8 mouse cellular contexts compared by ENCODE assay signal in genomic region chr12:86498765-86499164, GRCm38 (mm10).
DNase-seq lines count a peak whose midpoint lies in the region; ATAC-seq lines count a peak whose summit lies in the region.

No protein-coding gene starts in this region.

- no peak overlapping the region for H3K4me3 ChIP-seq in kidney, embryonic 14.5 days (ENCODE audit: low read length)
- no peak overlapping the region for H3K4me3 ChIP-seq in heart, embryonic 13.5 days

- H3K4me2 ChIP-seq in kidney, embryonic 14.5 days (replicated peaks; ENCODE audit: low read depth, low read length), result no peak overlapping the region
- peak overlapping the region; percentile 30 for H3K4me2 ChIP-seq in heart, embryonic 13.5 days

- 16% methylated on average over 6 of the region's 6 CpGs for WGBS in kidney, embryonic 14.5 days
- WGBS in heart, embryonic 13.5 days, result 4% methylated on average over 6 of the region's 6 CpGs

- no peaks in the 10 kb centered on the region for H3K9me3 ChIP-seq in kidney, embryonic 14.5 days (ENCODE audit: control insufficient read depth, low read length)
- no peaks in the 10 kb centered on the region for H3K9me3 ChIP-seq in heart, embryonic 13.5 days

- H3K27me3 ChIP-seq in kidney, embryonic 14.5 days (ENCODE audit: control insufficient read depth, insufficient read depth, low read length), result no peaks in the 10 kb centered on the region
- no peaks in the 10 kb centered on the region for H3K27me3 ChIP-seq in heart, embryonic 13.5 days (replicated peaks)

- H3K9ac ChIP-seq in kidney, embryonic 14.5 days (ENCODE audit: low read depth, low read length), result no peak overlapping the region
- H3K9ac ChIP-seq in heart, embryonic 13.5 days, result no peak overlapping the region

- DNase-seq in kidney, adult 18-20 months, result peak; percentile 48
- peak; percentile 79 to 83 for DNase-seq in cerebellum, postnatal 10 days
- DNase-seq in layer of hippocampus, postnatal 10 days (ENCODE audit: low spot score in 2 of 2), result peak; percentile 65 to 78
- peak; percentile 33 to 41 for DNase-seq in right cerebral cortex, postnatal 36 days (ENCODE audit: low spot score in 2 of 2)
- no peak for DNase-seq in spleen, postnatal 36 days (ENCODE audit: low spot score in 2 of 2)
- DNase-seq in embryo, embryonic 10 days (ENCODE audit: low spot score), result no peak

- ATAC-seq in kidney, embryonic 14.5 days (ENCODE audit: low FRiP score, low TSS enrichment), result no peak
- peak; percentile 43; the same call in 1 of the 2 replicates for ATAC-seq in heart, embryonic 13.5 days (ENCODE audit: extremely low read depth, insufficient number of reproducible peaks, low FRiP score, low TSS enrichment)

- H3K36me3 ChIP-seq in kidney, embryonic 14.5 days (ENCODE audit: control insufficient read depth, insufficient read depth, low read length), result no peaks in the 10 kb centered on the region
- no peaks in the 10 kb centered on the region for H3K36me3 ChIP-seq in heart, embryonic 13.5 days

- H3K4me1 ChIP-seq in kidney, embryonic 14.5 days (ENCODE audit: control insufficient read depth, insufficient read depth, low read length), result peaks cover 6% of the 10 kb centered on the region; the same call in 1 of the 2 replicates
- peaks cover 25% of the 10 kb centered on the region for H3K4me1 ChIP-seq in heart, embryonic 13.5 days

- H3K27ac ChIP-seq in kidney, embryonic 14.5 days (ENCODE audit: low read depth, low read length), result no peak overlapping the region
- H3K27ac ChIP-seq in heart, embryonic 13.5 days (replicated peaks), result peak overlapping the region; percentile 83

Comparison
In these comparisons a context has a peak if more than half of its experiments do, and no peak if none do; other contexts are left out.
1. DNase-seq: peak in kidney, adult 18-20 months (single experiment), cerebellum, postnatal 10 days (2 of 2), layer of hippocampus, postnatal 10 days (2 of 2) and right cerebral cortex, postnatal 36 days (2 of 2); none in spleen, postnatal 36 days (0 of 2) and embryo, embryonic 10 days (single experiment).